Mouse (Mus musculus): ENCODE results near the gene Pik3r4. TPM values are rescaled to one million over a fixed set of nuclear protein-coding genes. Genes with fewer than 3 reads are reported as not detected.

Gene Pik3r4
- polyA plus RNA-seq, 1 experiment from 2014 or later, result 28.7 TPM

GRCm38 (mm10) chr9:105701966-105702365, 59.2 kb downstream of the Pik3r4 start:
- Histone ChIP-seq H3K4me2 (replicated peaks) (no peak overlapping the region), H3K27me3 (no peaks in the 10 kb centered on the region), H3K4me3 (no peak overlapping the region), H3K27ac (replicated peaks) (no peak overlapping the region), H3K9me3 (no peaks in the 10 kb centered on the region), H3K36me3 (no peaks in the 10 kb centered on the region), H3K9ac (replicated peaks) (no peak overlapping the region), H3K4me1 (no peaks in the 10 kb centered on the region)
- ATAC-seq (ENCODE audit: low FRiP score, low read depth), result no peak
- 72% methylated on average over 9 of the region's 9 CpGs for WGBS

GRCm38 (mm10) chr9:105704226-105704932, 61.6 kb downstream of the Pik3r4 start:
- no peak overlapping the region for H3K27ac ChIP-seq (replicated peaks)
- H3K27me3 ChIP-seq, result no peaks in the 10 kb centered on the region
- no peaks in the 10 kb centered on the region for H3K36me3 ChIP-seq
- 90% methylated on average over 16 of the region's 16 CpGs for WGBS
- H3K4me3 ChIP-seq, result no peak overlapping the region
- no peak overlapping the region for H3K9ac ChIP-seq (replicated peaks)
- ATAC-seq (ENCODE audit: low FRiP score, low read depth), result no peak
- no peaks in the 10 kb centered on the region for H3K9me3 ChIP-seq
- H3K4me2 ChIP-seq (replicated peaks), result no peak overlapping the region
- no peaks in the 10 kb centered on the region for H3K4me1 ChIP-seq

GRCm38 (mm10) chr9:105705011-105705410, 62.2 kb downstream of the Pik3r4 start:
- no peaks in the 10 kb centered on the region for H3K27me3 ChIP-seq
- H3K27ac ChIP-seq (replicated peaks), result no peak overlapping the region
- H3K36me3 ChIP-seq, result no peaks in the 10 kb centered on the region
- no peak overlapping the region for H3K9ac ChIP-seq (replicated peaks)
- no peaks in the 10 kb centered on the region for H3K4me1 ChIP-seq
- no peak overlapping the region for H3K4me3 ChIP-seq
- H3K4me2 ChIP-seq (replicated peaks), result no peak overlapping the region
- 100% methylated on average over 1 of the region's 1 CpGs for WGBS
- no peaks in the 10 kb centered on the region for H3K9me3 ChIP-seq
- ATAC-seq (ENCODE audit: low FRiP score, low read depth), result no peak

GRCm38 (mm10) chr9:105712049-105712448, 69.3 kb downstream of the Pik3r4 start:
- 90% methylated on average over 3 of the region's 3 CpGs for WGBS
- Histone ChIP-seq H3K27ac (replicated peaks) (no peak overlapping the region), H3K4me2 (replicated peaks) (no peak overlapping the region), H3K36me3 (no peaks in the 10 kb centered on the region), H3K4me1 (no peaks in the 10 kb centered on the region), H3K4me3 (no peak overlapping the region), H3K27me3 (no peaks in the 10 kb centered on the region), H3K9ac (replicated peaks) (no peak overlapping the region), H3K9me3 (no peaks in the 10 kb centered on the region)
- no peak for ATAC-seq (ENCODE audit: low FRiP score, low read depth)

GRCm38 (mm10) chr9:105719367-105719766, 76.6 kb downstream of the Pik3r4 start:
- H3K27ac ChIP-seq (replicated peaks), result no peak overlapping the region
- H3K27me3 ChIP-seq, result no peaks in the 10 kb centered on the region
- no peak overlapping the region for H3K9ac ChIP-seq (replicated peaks)
- no peak overlapping the region for H3K4me3 ChIP-seq
- H3K4me1 ChIP-seq, result no peaks in the 10 kb centered on the region
- H3K9me3 ChIP-seq, result no peaks in the 10 kb centered on the region
- H3K4me2 ChIP-seq (replicated peaks), result no peak overlapping the region
- ATAC-seq (ENCODE audit: low FRiP score, low read depth), result no peak
- H3K36me3 ChIP-seq, result no peaks in the 10 kb centered on the region
- WGBS, result 78% methylated on average over 7 of the region's 7 CpGs

GRCm38 (mm10) chr9:105719851-105720395, 77.1 kb downstream of the Pik3r4 start:
- no peak for ATAC-seq (ENCODE audit: low FRiP score, low read depth)
- Histone ChIP-seq H3K9ac (replicated peaks) (no peak overlapping the region), H3K27me3 (no peaks in the 10 kb centered on the region), H3K27ac (replicated peaks) (no peak overlapping the region), H3K36me3 (no peaks in the 10 kb centered on the region), H3K4me3 (no peak overlapping the region), H3K4me1 (no peaks in the 10 kb centered on the region), H3K9me3 (no peaks in the 10 kb centered on the region), H3K4me2 (replicated peaks) (no peak overlapping the region)
- WGBS, result 42% methylated on average over 5 of the region's 5 CpGs

- no peaks in the 10 kb centered on the region for H3K4me1 ChIP-seq
- no peak overlapping the region for H3K9ac ChIP-seq (replicated peaks)
- no peak for ATAC-seq (ENCODE audit: low FRiP score, low read depth)
- no peaks in the 10 kb centered on the region for H3K27me3 ChIP-seq
- H3K9me3 ChIP-seq, result no peaks in the 10 kb centered on the region
- 85% methylated on average over 4 of the region's 4 CpGs for WGBS
- H3K36me3 ChIP-seq, result no peaks in the 10 kb centered on the region
- no peak overlapping the region for H3K27ac ChIP-seq (replicated peaks)
- H3K4me3 ChIP-seq, result no peak overlapping the region
- H3K4me2 ChIP-seq (replicated peaks), result no peak overlapping the region
These were observed 77.7 kb downstream of the Pik3r4 start for GRCm38 (mm10) chr9:105720430-105720829.

GRCm38 (mm10) chr9:105731976-105732375, 89.2 kb downstream of the Pik3r4 start:
- Histone ChIP-seq H3K4me2 (replicated peaks) (no peak overlapping the region), H3K27me3 (no peaks in the 10 kb centered on the region), H3K36me3 (no peaks in the 10 kb centered on the region), H3K9ac (replicated peaks) (no peak overlapping the region), H3K9me3 (no peaks in the 10 kb centered on the region), H3K27ac (replicated peaks) (no peak overlapping the region), H3K4me3 (no peak overlapping the region), H3K4me1 (no peaks in the 10 kb centered on the region)
- WGBS, result 71% methylated on average over 7 of the region's 7 CpGs
- no peak for ATAC-seq (ENCODE audit: low FRiP score, low read depth)

GRCm38 (mm10) chr9:105734651-105735050, 91.9 kb downstream of the Pik3r4 start:
- WGBS, result 85% methylated on average over 2 of the region's 2 CpGs
- H3K9me3 ChIP-seq, result no peaks in the 10 kb centered on the region
- no peak for ATAC-seq (ENCODE audit: low FRiP score, low read depth)

GRCm38 (mm10) chr9:105735195-105735594, 92.4 kb downstream of the Pik3r4 start:
- H3K4me3 ChIP-seq, result no peak overlapping the region

More at GRCm38 (mm10) chr9:105734651-105735050, 91.9 kb downstream of the Pik3r4 start:
- H3K27ac ChIP-seq (replicated peaks), result no peak overlapping the region
- no peaks in the 10 kb centered on the region for H3K4me1 ChIP-seq
- no peaks in the 10 kb centered on the region for H3K36me3 ChIP-seq
- no peaks in the 10 kb centered on the region for H3K27me3 ChIP-seq
- no peak overlapping the region for H3K4me3 ChIP-seq
- H3K4me2 ChIP-seq (replicated peaks), result no peak overlapping the region
- no peak overlapping the region for H3K9ac ChIP-seq (replicated peaks)

More at GRCm38 (mm10) chr9:105735195-105735594, 92.4 kb downstream of the Pik3r4 start:
- Histone ChIP-seq H3K27me3 (no peaks in the 10 kb centered on the region), H3K9ac (replicated peaks) (no peak overlapping the region), H3K4me2 (replicated peaks) (no peak overlapping the region), H3K9me3 (no peaks in the 10 kb centered on the region), H3K4me1 (no peaks in the 10 kb centered on the region), H3K36me3 (no peaks in the 10 kb centered on the region), H3K27ac (replicated peaks) (no peak overlapping the region)
- 83% methylated on average over 5 of the region's 5 CpGs for WGBS
- ATAC-seq (ENCODE audit: low FRiP score, low read depth), result no peak
